Mouse (Mus musculus): ENCODE measurements around the gene Tceal9.
A peak's percentile ranks its signal among the peaks of the same experiment; 100 is the strongest.
"Not testable (repeated sequence)": the region's sequence is repeated elsewhere in the genome, so short reads cannot be mapped to it uniquely, and the experiment has no call there.

Gene Tceal9

DNA sequence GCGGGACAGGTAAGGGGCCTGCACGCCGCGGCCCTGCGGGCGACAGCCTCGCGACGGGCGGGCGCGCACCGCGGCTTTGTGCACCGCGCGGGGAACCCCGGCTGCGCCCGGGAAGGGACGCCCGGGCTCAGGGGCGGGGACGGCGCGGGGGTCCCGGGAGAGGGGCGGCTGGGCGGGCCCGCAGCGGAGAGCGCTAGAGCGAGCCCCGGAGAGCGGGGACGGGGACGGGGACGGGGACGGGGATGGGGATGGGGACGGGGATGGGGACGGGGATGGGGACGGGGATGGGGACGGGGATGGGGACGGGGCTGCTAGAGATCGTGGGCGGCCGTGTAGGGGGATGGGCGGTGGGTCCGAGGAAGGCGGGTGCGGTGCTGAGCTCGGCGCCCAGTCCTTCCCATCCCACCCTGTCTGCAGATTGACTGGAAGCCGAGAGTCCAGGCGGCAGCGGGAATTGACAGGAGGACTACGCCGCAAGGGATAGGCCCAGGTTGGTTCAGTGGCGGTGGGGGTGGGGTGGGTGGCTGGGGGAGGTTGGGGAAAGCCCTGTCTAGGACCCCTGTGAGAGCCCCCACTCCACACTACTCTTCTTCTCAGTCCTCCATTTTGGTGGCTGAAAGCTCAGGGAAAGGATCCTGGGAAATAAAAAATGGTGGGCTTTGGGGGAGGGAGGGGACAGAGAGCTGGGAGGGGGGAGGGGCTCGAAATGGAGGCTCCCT, 25.7 kb downstream of the Tceal9 start:
- not testable (repeated sequence) for DNase-seq (ENCODE audit: low read depth, low spot score)

DNA sequence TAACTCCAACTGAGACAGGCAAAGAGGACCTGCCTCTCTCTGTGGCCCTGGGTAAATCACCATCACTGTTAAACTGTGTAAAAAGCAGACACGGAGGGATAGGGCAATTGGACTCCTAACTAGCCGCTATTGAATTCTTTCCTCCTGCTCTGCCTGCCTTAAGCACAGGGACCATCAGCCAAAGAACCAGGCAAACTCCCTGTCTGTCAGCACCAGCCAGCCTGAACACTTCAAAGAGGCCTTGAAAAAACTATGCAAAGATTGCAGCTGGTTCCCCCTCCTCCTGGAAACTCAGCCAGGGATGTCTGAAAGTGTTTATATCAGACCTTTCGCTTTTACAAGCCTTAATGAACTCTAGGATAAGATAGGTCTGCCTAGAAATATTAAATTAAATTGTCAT, 29.7 kb downstream of the Tceal9 start:
- no peak for DNase-seq (ENCODE audit: low read depth, low spot score)

DNA sequence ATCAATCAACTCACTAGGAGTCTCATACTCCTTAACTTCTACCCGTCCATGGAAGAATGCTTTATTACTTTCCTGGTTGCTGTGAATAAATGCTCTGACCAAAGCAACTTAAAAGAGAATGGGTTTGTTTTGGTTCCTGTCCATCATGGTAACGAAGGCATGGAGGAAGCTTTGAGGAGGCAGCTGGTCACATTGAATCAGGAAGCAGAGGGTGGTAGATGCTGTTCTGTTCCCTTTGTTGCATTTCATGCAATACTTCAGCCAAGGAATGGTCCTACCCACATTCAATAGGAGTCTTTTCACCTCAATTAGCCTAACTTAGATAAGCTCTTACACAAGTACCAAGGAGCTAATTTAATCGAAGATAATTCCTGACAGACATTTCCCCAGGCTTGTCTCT, 30.5 kb downstream of the Tceal9 start:
- no peak for DNase-seq (ENCODE audit: low read depth, low spot score)

DNA sequence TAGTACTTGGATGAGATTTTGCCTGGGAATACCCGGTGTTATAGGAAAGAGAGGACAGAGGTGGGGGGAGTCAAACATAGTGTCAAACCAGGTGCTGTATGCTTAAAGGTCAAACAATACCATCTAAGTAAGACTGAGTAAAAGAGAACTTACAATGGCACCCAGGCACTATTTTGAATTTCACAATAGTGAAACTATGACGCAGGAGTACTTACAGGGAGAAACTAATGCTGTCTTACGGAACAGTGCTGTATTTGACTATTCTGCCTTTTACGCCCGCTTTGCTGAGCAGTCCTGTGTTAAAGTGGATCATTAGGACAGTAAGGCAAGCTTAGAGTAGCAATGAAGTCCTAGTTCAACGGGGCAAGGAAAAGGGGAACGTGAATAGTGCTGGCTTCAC, 32.7 kb downstream of the Tceal9 start:
- DNase-seq (ENCODE audit: low read depth, low spot score) = no peak

DNA sequence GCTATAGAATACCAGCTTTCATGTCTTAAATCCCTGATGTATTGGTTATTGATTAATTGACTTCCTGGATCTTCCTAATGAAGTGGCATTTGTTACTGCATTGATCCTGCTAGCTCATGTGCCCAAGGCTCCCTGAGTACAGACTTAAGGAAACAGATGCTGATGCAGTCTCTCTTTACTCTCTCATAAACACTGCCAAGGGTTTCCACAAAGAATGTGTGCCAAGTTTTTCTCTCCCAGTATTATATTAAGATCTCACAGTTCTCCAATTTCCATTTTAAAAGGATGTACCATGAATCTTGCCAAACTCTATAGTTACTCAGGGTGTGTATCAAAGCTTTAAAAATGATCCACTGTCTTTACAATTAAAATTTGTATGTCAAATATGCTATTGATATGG, 33.5 kb downstream of the Tceal9 start:
- DNase-seq (ENCODE audit: low read depth, low spot score) = no peak

DNA sequence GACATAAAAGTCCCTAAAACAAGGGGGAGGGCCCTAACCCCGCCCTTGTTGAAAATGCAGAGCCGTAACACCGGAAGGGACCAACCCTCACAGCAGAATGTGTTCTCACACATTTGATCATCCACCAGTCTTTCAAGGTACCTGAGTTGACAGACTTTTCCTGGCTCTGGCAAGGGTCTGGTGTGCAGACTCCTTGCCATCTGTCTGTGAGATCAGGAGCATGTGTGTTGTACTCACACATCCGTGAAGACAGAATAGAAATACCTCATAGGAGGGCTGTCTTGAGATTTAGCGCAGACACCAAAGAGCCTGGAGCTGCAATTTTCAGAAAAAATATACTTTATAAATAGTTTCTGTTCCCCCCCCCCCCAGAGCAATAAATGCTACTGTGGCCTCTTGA, 34.5 kb downstream of the Tceal9 start:
- no peak for DNase-seq (ENCODE audit: low read depth, low spot score)

DNA sequence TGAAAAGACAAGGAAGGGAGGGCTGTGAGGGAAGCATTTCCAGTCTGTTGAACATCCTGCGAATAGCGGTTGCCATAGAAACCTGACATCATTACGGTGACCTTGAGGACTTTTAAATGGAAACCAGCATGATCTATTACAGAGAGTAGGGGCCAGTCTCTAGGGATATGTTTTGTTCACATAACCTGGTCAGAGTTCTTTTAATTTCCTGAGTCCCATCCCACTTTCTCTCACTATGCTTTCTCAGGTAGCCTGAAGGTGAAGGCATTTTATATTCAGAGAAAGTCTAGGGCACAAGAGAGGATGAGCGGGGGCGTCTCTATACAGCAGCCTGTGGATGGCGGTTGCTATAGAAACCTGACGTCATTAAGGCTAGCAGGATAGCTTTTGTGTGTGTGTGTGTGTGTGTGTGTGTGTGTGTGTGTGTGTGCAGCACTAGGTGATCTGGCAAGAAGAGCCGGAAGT, 46.0 kb downstream of the Tceal9 start:
- DNase-seq (ENCODE audit: low read depth, low spot score) = peak; percentile 58

Measured in brain, embryonic 18.5 days (tissue).